Mouse (Mus musculus) fat pad, adult 2 months (tissue): Measurements from ENCODE around the gene Crym.

Source experiments
- DNase-seq: peaks from one replicate; pipeline ENCODE4 v3.0.0-alpha.2; 2011; ENCODE audit warnings: low read depth, low spot score; ENCODE audit errors: extremely low read depth

Crym gene

DNA sequence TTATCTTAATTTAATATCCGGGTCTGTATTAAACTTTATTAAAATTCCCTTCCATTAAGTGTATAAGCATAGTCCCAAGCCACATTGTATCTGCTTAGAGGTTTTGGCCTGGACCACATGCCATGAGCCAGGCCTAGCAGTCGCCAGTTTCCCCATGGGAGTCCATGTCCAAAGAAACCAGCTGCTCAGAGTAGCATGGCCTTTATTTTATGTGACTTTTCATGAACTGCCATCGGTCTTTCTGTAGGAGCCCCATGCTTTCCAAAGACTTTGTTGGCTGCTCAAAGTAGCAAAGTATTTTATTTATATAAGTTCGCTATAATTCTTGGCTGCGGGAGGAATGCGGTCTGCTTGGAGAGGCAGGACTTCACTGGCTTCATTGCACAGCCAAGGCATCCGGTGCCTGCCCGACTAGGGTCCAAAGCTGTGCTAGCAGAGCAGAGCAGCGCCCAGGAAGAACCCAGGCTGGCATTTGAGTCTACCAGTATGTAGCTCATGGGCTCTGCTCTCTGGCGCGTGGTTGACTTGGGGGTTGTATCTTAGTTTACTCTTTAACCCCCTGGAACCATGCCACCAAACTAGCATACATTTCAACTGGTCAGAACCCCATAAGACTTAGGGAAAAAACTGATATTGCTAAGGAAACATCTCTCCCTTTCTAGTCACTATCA, 38.2 kb downstream of the Crym start:
- DNase-seq, result no peak

- no peak for DNase-seq
These were observed 43.7 kb downstream of the Crym start for GRCm38 (mm10) chr7:120158121-120158613.

GRCm38 (mm10) chr7:120157575-120158061, 44.3 kb downstream of the Crym start:
- no peak for DNase-seq

- no peak for DNase-seq
These were observed 45.0 kb downstream of the Crym start for GRCm38 (mm10) chr7:120156841-120157409.

GRCm38 (mm10) chr7:120150898-120151297, 51.0 kb downstream of the Crym start:
- DNase-seq, result no peak

DNA sequence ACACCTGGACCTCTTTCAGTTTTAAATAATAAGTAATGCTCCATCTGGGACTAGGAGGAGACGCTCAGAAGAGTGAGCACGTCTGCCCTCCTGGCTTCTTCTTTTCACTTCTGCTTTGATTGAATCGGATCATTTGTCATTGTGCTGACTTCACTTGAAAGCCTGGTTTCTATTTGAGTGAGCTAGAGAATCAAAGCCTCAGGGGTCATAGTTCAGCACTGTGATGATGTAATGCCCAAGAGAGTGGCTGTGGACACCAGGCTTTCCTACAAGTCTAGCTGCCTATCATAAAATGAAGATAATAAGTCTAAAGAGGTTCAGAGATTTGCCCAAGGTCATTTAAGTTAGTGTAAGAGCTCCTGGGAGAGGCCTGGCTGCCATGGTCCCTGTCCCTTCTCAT, 51.7 kb downstream of the Crym start:
- DNase-seq, result no peak

GRCm38 (mm10) chr7:120145191-120145590, 56.7 kb downstream of the Crym start, which contains the start of gene Zp2:
Gene Zp2 (minus strand): TSS chr7:120145291.
- DNase-seq, result no peak

DNA sequence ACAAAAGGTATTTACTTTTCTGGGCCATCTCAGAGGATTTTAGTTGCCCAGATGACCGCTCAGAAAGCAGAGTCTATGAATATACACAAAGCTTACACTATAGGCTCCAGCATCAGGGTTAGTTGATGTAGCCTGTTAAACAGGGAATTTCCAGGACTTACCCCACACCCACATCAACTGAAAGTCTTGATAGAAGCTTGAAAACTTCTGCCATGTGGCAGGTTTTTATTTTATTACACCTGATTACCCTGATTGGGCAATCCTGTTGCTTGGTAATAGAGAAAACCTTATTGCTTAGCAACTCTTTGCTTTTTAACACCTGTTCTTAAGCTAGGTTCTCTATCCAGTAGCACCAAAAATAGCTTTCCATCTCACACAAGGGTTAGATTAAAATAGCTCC, 59.2 kb downstream of the Crym start:
- no peak for DNase-seq
